Mouse (Mus musculus): ENCODE data around the gene Lrrtm3.

GRCm38 (mm10) chr10:63933946-63934345 is 156.1 kb downstream of the Lrrtm3 start:
- TF ChIP-seq CTCF (conservative IDR thresholded peaks at IDR 0.05; ENCODE audit: low read length) (no peak), POU5F1 (IDR thresholded peaks at IDR 0.05; ENCODE audit: borderline replicate concordance, low read length) (no peak)
